Mouse (Mus musculus) brain, adult 2 months (tissue): ENCODE measurements around the gene Fam217a.
"Not testable (repeated sequence)": the region's sequence is repeated elsewhere in the genome, so short reads cannot be mapped to it uniquely, and the experiment has no call there.

Experiments used
- DNase-seq: peaks from one replicate; pipeline ENCODE4 v3.0.0; 2011; ENCODE audit warnings: low read depth, low spot score

Gene Fam217a

DNA sequence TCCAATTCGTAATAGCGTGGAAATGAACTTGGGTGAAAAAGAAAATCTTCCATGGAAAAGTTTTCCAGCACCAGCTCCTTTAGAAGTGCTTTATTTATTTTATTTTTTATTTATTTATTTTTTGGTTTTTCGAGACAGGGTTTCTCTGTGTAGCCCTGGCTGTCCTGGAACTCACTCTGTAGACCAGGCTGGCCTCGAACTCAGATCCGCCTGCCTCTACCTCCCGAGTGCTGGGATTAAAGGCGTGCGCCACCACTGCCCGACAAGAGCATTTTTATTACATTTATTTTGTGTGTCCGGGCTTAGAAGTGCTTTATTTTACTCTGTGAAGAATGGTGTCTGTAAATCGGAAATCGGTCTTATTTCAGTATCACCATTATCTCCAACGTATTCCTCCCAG, 49.4 kb downstream of the Fam217a start:
- not testable (repeated sequence) for DNase-seq

DNA sequence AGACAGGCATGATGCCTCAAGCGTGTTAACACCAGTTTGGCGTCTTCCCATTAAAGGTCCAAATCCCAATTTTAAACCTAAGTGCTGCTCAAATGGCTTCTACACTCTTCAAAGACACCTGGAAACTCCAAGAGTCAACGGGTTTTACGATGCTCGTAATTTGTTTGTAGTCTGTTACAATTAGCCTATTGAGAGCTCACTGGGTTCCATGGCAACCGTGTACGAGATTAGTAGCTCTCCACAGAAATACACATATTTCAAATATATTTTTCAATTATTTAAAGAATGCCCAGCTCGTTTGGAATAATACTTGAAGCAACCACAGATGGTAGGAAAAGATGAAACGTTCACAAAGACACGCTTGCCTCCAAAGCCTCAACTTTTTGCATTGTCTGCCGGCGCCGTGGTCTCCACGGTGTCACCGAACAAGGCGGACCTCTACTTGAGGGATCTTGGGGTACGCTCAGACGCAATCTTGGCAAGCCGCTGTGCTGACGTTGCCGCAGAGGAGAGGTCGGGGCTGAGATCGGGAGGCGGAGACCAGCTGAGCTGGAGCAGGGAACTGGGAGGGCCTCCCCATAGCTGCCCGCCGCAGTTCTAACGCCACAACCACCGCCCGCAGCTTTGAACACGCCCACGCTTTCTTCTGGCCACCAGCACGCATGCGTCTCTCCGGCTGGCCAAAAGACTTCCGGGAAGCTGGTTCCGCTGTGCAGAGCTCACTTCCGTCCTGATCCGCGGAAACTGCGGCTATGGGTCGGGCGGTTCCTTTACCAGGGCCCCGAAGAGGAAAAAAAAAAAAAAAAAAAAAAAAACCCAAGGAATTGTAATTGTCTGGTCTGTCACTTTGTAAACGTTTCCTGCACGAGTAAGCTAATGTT, 50.1 kb downstream of the Fam217a start:
- DNase-seq = peak; percentile 99

- peak; percentile 87 for DNase-seq
Observed at GRCm38 (mm10) chr13:34864420-34865169, 59.5 kb downstream of the Fam217a start.

- DNase-seq = not testable (repeated sequence)
Observed at GRCm38 (mm10) chr13:34861166-34861565, 62.9 kb downstream of the Fam217a start.
